Mouse (Mus musculus): Measurements from ENCODE around the gene Faah. TPM values are rescaled to one million over a fixed set of nuclear protein-coding genes. Genes with fewer than 3 reads are reported as not detected.
A peak's percentile ranks its signal among the peaks of the same experiment; 100 is the strongest.

Gene Faah
- total RNA-seq, 1 experiment = 5.9 TPM

- H3K4me3 ChIP-seq (ENCODE audit: insufficient read depth in 1 of 2, low read depth in 1 of 2, low read length in 2 of 2, poor library complexity in 1 of 2, severe bottlenecking in 1 of 2) = peak within 1 kb of the TSS; percentile 78 to 91
- no peak for TF ChIP-seq MAFK (IDR thresholded peaks at IDR 0.05; ENCODE audit: insufficient read depth, low read depth, low read length)
- TF ChIP-seq CHD2 (IDR thresholded peaks at IDR 0.05; ENCODE audit: low read depth, low read length) = peak; percentile 90
- peak; percentile 77 for TF ChIP-seq HCFC1 (IDR thresholded peaks at IDR 0.05; ENCODE audit: borderline replicate concordance, insufficient read depth, low read length)
- no peak; the same call in 1 of the 2 replicates for TF ChIP-seq ZC3H11A (IDR thresholded peaks at IDR 0.05; ENCODE audit: borderline replicate concordance, low read depth, low read length)
- no peaks in the 10 kb centered on the region for H3K9me3 ChIP-seq (ENCODE audit: control insufficient read depth, insufficient read depth, low read depth, low read length)
- peaks cover 3 to 4% of the 10 kb centered on the region in 2 experiments; a peak in 2 of 4 replicates for H3K4me1 ChIP-seq (ENCODE audit: control insufficient read depth in 2 of 2, insufficient read depth in 2 of 2, low read length in 2 of 2, poor library complexity in 1 of 2)
- H3K27ac ChIP-seq (ENCODE audit: insufficient read depth, low read depth, low read length, poor library complexity, severe bottlenecking) = peak within 1 kb of the TSS; percentile 76
- H3K36me3 ChIP-seq (ENCODE audit: control insufficient read depth, insufficient read depth, low read length, poor library complexity, severe bottlenecking) = no peaks in the 10 kb centered on the region
- peak; percentile 87 for DNase-seq (ENCODE audit: low read depth, low spot score)
- in situ Hi-C loops (cut with MboI; ENCODE audit: low sequenced_read_pairs in 2 of 2, unreplicated experiment in 2 of 2) = no loop called here
- peak within 1 kb of the TSS; percentile 75 for H3K9ac ChIP-seq (ENCODE audit: insufficient read depth, low read depth, low read length, poor library complexity, severe bottlenecking)
These were observed 35.8 kb upstream of the Faah start, which contains the start of gene Nsun4 for GRCm38 (mm10) chr4:116053399-116053961. Gene Nsun4 (minus strand): TSS chr4:116053876.

- H3K27ac ChIP-seq (ENCODE audit: insufficient read depth, low read depth, low read length, poor library complexity, severe bottlenecking) = peak overlapping the region; percentile 2; the same call in 1 of the 2 replicates
- H3K9me3 ChIP-seq (ENCODE audit: control insufficient read depth, insufficient read depth, low read depth, low read length) = no peaks in the 10 kb centered on the region
- in situ Hi-C loops (cut with MboI; ENCODE audit: low sequenced_read_pairs in 2 of 2, unreplicated experiment in 2 of 2) = no loop called here
- peaks cover 3 to 4% of the 10 kb centered on the region in 2 experiments; a peak in 2 of 4 replicates for H3K4me1 ChIP-seq (ENCODE audit: control insufficient read depth in 2 of 2, insufficient read depth in 2 of 2, low read length in 2 of 2, poor library complexity in 1 of 2)
- no peaks in the 10 kb centered on the region; the same call in 1 of the 2 replicates for H3K36me3 ChIP-seq (ENCODE audit: control insufficient read depth, insufficient read depth, low read length, poor library complexity, severe bottlenecking)
- no peak for DNase-seq (ENCODE audit: low read depth, low spot score)
- TF ChIP-seq MAFK (IDR thresholded peaks at IDR 0.05; ENCODE audit: insufficient read depth, low read depth, low read length) = no peak
- TF ChIP-seq CHD2 (IDR thresholded peaks at IDR 0.05; ENCODE audit: low read depth, low read length) = no peak
- no peak for TF ChIP-seq ZC3H11A (IDR thresholded peaks at IDR 0.05; ENCODE audit: borderline replicate concordance, low read depth, low read length)
- TF ChIP-seq HCFC1 (IDR thresholded peaks at IDR 0.05; ENCODE audit: borderline replicate concordance, insufficient read depth, low read length) = no peak
- TF ChIP-seq ZNF384 (IDR thresholded peaks at IDR 0.05; ENCODE audit: low read depth, low read length) = no peak
- H3K4me3 ChIP-seq (ENCODE audit: insufficient read depth in 1 of 2, low read depth in 1 of 2, low read length in 2 of 2, poor library complexity in 1 of 2, severe bottlenecking in 1 of 2) = peak overlapping the region; percentile 78 to 91
- H3K9ac ChIP-seq (ENCODE audit: insufficient read depth, low read depth, low read length, poor library complexity, severe bottlenecking) = peak overlapping the region; percentile 21; the same call in 1 of the 2 replicates
These were observed 35.0 kb upstream of the Faah start for GRCm38 (mm10) chr4:116052526-116053293.

GRCm38 (mm10) chr4:116049211-116049610 lies 31.5 kb upstream of the Faah start:
- in situ Hi-C loops (cut with MboI; ENCODE audit: low sequenced_read_pairs in 2 of 2, unreplicated experiment in 2 of 2) = no loop called here
- no peak for TF ChIP-seq ZNF384 (IDR thresholded peaks at IDR 0.05; ENCODE audit: low read depth, low read length)

GRCm38 (mm10) chr4:116048130-116048920 lies 30.6 kb upstream of the Faah start:
- H3K4me1 ChIP-seq (ENCODE audit: control insufficient read depth in 2 of 2, insufficient read depth in 2 of 2, low read length in 2 of 2, poor library complexity in 1 of 2) = peaks cover 3 to 4% of the 10 kb centered on the region in 2 experiments; a peak in 2 of 4 replicates
- no peaks in the 10 kb centered on the region; the same call in 1 of the 2 replicates for H3K36me3 ChIP-seq (ENCODE audit: control insufficient read depth, insufficient read depth, low read length, poor library complexity, severe bottlenecking)
- no peak overlapping the region for H3K4me3 ChIP-seq (ENCODE audit: insufficient read depth in 1 of 2, low read depth in 1 of 2, low read length in 2 of 2, poor library complexity in 1 of 2, severe bottlenecking in 1 of 2)
- in situ Hi-C loops (cut with MboI; ENCODE audit: low sequenced_read_pairs in 2 of 2, unreplicated experiment in 2 of 2) = no loop called here
- no peak overlapping the region for H3K27ac ChIP-seq (ENCODE audit: insufficient read depth, low read depth, low read length, poor library complexity, severe bottlenecking)
- H3K9me3 ChIP-seq (ENCODE audit: control insufficient read depth, insufficient read depth, low read depth, low read length) = no peaks in the 10 kb centered on the region
- H3K9ac ChIP-seq (ENCODE audit: insufficient read depth, low read depth, low read length, poor library complexity, severe bottlenecking) = no peak overlapping the region
- no peak for TF ChIP-seq ZC3H11A (IDR thresholded peaks at IDR 0.05; ENCODE audit: borderline replicate concordance, low read depth, low read length)
- no peak for TF ChIP-seq MAFK (IDR thresholded peaks at IDR 0.05; ENCODE audit: insufficient read depth, low read depth, low read length)
- TF ChIP-seq ZNF384 (IDR thresholded peaks at IDR 0.05; ENCODE audit: low read depth, low read length) = no peak
- TF ChIP-seq CHD2 (IDR thresholded peaks at IDR 0.05; ENCODE audit: low read depth, low read length) = no peak
- no peak for TF ChIP-seq HCFC1 (IDR thresholded peaks at IDR 0.05; ENCODE audit: borderline replicate concordance, insufficient read depth, low read length)
- no peak for DNase-seq (ENCODE audit: low read depth, low spot score)

More at GRCm38 (mm10) chr4:116049211-116049610, 31.5 kb upstream of the Faah start:
- Histone ChIP-seq H3K4me3 (ENCODE audit: insufficient read depth in 1 of 2, low read depth in 1 of 2, low read length in 2 of 2, poor library complexity in 1 of 2, severe bottlenecking in 1 of 2) (no peak overlapping the region), H3K36me3 (ENCODE audit: control insufficient read depth, insufficient read depth, low read length, poor library complexity, severe bottlenecking) (no peaks in the 10 kb centered on the region; the same call in 1 of the 2 replicates), H3K9me3 (ENCODE audit: control insufficient read depth, insufficient read depth, low read depth, low read length) (no peaks in the 10 kb centered on the region), H3K9ac (ENCODE audit: insufficient read depth, low read depth, low read length, poor library complexity, severe bottlenecking) (no peak overlapping the region), H3K4me1 (ENCODE audit: control insufficient read depth in 2 of 2, insufficient read depth in 2 of 2, low read length in 2 of 2, poor library complexity in 1 of 2) (peaks cover 3 to 4% of the 10 kb centered on the region in 2 experiments; a peak in 2 of 4 replicates), H3K27ac (ENCODE audit: insufficient read depth, low read depth, low read length, poor library complexity, severe bottlenecking) (no peak overlapping the region)
- DNase-seq (ENCODE audit: low read depth, low spot score) = no peak

Measured in ES-E14 (cell line).